8 mouse cellular contexts compared by ENCODE assay signal in the genomic region with DNA sequence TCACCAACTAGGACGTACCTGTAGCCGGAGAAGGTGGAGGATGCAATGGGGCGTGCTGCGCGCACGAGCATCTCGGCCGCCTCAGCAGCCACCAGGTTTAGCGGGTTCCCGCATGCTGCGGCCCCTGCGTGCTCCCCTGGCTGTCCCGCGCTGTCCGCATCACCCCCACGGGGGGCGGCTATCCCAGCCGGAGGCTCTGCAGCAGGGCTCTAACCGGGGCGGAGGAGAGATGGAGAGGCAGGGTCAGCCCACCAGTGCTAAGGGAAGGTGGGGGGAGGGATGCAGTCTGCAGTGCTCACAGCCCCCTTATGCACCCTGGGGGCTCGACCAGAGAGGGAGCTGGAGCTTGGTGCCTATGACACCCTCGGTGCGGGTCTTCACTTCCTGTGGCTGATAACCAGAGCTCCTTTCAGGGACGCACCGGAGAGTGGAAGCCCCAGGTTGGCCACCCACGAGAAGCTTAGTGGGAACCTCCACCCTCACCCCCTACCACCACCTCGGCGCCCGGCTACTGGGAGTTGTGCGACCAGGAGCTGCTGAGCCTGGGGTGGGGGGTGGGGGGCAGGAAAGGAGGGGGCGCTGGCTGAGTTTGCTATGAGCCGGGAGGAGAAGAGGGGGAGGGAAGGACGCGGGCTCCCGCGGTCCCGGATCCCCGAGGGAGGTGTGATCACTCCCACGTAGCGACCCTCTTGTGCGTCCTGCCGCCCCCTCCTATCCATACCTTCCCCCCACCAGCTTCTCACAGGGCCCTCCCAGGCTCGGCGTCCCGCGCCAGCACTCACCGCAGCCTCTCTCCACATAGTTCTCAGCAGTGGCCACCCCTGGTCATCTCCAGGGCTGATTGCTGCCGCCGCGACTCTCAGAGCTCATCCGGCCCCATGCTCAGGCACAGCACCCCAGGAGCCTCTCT. TPM values are rescaled to one million over a fixed set of nuclear protein-coding genes. Genes with fewer than 3 reads are reported as not detected.
DNase-seq lines count a peak whose midpoint lies in the region; ATAC-seq and TF ChIP-seq lines count a peak whose summit lies in the region.

No protein-coding gene starts in this region.

- no peaks in the 10 kb centered on the region for H3K9me3 ChIP-seq in heart, postnatal 0 days (replicated peaks; ENCODE audit: control insufficient read depth, low read length)
- H3K9me3 ChIP-seq in limb, embryonic 12.5 days, result no peaks in the 10 kb centered on the region

- no peak overlapping the region for H3K27ac ChIP-seq in heart, postnatal 0 days (ENCODE audit: low read depth)
- no peak overlapping the region for H3K27ac ChIP-seq in heart, adult 2 months
- H3K27ac ChIP-seq in limb, embryonic 12.5 days, result no peak overlapping the region

- H3K36me3 ChIP-seq in heart, postnatal 0 days (replicated peaks; ENCODE audit: control insufficient read depth, insufficient read depth, low read length), result no peaks in the 10 kb centered on the region
- no peaks in the 10 kb centered on the region for H3K36me3 ChIP-seq in heart, adult 2 months (ENCODE audit: control insufficient read depth, insufficient read depth, low read length)
- H3K36me3 ChIP-seq in limb, embryonic 12.5 days, result no peaks in the 10 kb centered on the region

- under 1% methylated on average over 43 of the region's 51 CpGs for WGBS in heart, postnatal 0 days
- 2% methylated on average over 45 of the region's 51 CpGs for WGBS in heart, adult 2 months
- under 1% methylated on average over 41 of the region's 51 CpGs for WGBS in limb, embryonic 12.5 days

- H3K4me2 ChIP-seq in heart, postnatal 0 days (ENCODE audit: low read depth, low read length), result peak overlapping the region; percentile 47
- H3K4me2 ChIP-seq in limb, embryonic 12.5 days, result peak overlapping the region; percentile 68

- DNase-seq in heart, postnatal 0 days (ENCODE audit: low spot score), result no peak
- no peak for DNase-seq in heart, adult 2 months
- DNase-seq in adrenal gland, postnatal 25 days, result peak; percentile 19
- DNase-seq in frontal cortex, postnatal 25 days (ENCODE audit: low spot score in 2 of 2), result peak; percentile 27 to 38
- peak; percentile 52 to 60 for DNase-seq in right cerebral cortex, postnatal 36 days (ENCODE audit: low spot score in 2 of 2)
- no peak for DNase-seq in thymus, postnatal 14 days
- no peak for DNase-seq in natural killer cell, adult 2 months (ENCODE audit: low spot score in 2 of 2)

- intact Hi-C loops in heart, adult 2 months (cut with DNase I), result loop anchor here (5.0 kb wide), 2 partner anchors 1092 to 1112 kb away; no protein-coding TSS in a partner anchor

- no peaks in the 10 kb centered on the region for H3K4me1 ChIP-seq in heart, postnatal 0 days (ENCODE audit: control insufficient read depth, insufficient read depth)
- H3K4me1 ChIP-seq in heart, adult 2 months (ENCODE audit: control insufficient read depth, insufficient read depth, low read length), result no peaks in the 10 kb centered on the region
- H3K4me1 ChIP-seq in limb, embryonic 12.5 days (replicated peaks), result peaks cover 35% of the 10 kb centered on the region

- TF ChIP-seq CTCF in heart, postnatal 0 days (IDR thresholded peaks at IDR 0.05; ENCODE audit: low read depth), result no peak
- TF ChIP-seq CTCF in heart, adult 2 months (IDR thresholded peaks at IDR 0.05), result no peak

- peaks cover 60% of the 10 kb centered on the region for H3K27me3 ChIP-seq in heart, postnatal 0 days (ENCODE audit: control insufficient read depth, insufficient read depth, low read length)
- H3K27me3 ChIP-seq in heart, adult 2 months (ENCODE audit: control insufficient read depth, insufficient read depth, low read length), result peaks cover 5% of the 10 kb centered on the region
- H3K27me3 ChIP-seq in limb, embryonic 12.5 days, result peaks cover 84% of the 10 kb centered on the region

- no peak for TF ChIP-seq EP300 in heart, postnatal 0 days (IDR thresholded peaks at IDR 0.05; ENCODE audit: low read depth)
- TF ChIP-seq EP300 in heart, adult 2 months (IDR thresholded peaks at IDR 0.05; ENCODE audit: insufficient read depth, low read depth, low read length), result no peak

- TF ChIP-seq POLR2A in heart, adult 2 months (IDR thresholded peaks at IDR 0.05; ENCODE audit: insufficient read depth, low read depth, low read length), result no peak

- peak overlapping the region; percentile 21 for H3K4me3 ChIP-seq in heart, postnatal 0 days (ENCODE audit: low read depth, low read length)
- no peak overlapping the region for H3K4me3 ChIP-seq in heart, adult 2 months
- peak overlapping the region; percentile 42 for H3K4me3 ChIP-seq in limb, embryonic 12.5 days (replicated peaks)

- no peaks in the 10 kb centered on the region for H3K79me2 ChIP-seq in heart, adult 2 months (replicated peaks; ENCODE audit: control insufficient read depth, insufficient read depth, low read length)

- no peak overlapping the region for H3K9ac ChIP-seq in heart, postnatal 0 days (replicated peaks; ENCODE audit: low read depth, low read length)
- H3K9ac ChIP-seq in heart, adult 2 months (ENCODE audit: low read depth, low read length), result no peak overlapping the region
- no peak overlapping the region; the same call in 1 of the 2 replicates for H3K9ac ChIP-seq in limb, embryonic 12.5 days (replicated peaks)

- ATAC-seq in heart, postnatal 0 days (ENCODE audit: insufficient read depth, low read depth), result no peak
- ATAC-seq in limb, embryonic 12.5 days (ENCODE audit: insufficient number of reproducible peaks, insufficient read depth, low FRiP score, low TSS enrichment, low read depth), result no peak

RNA-seq across cellular contexts. Expression of a gene that starts 1.1 kb away (rescaled TPM):
- total RNA-seq in heart, postnatal 0 days (2014; rRNA removed; ENCODE audit: low replicate concordance), result 0.27 and 0.38 TPM in 2 replicates
- polyA plus RNA-seq in heart, postnatal 0 days (2015; fragmentation: Nextera tagmentation; extraction: Ambion mirVana), result 0.05 and 0.15 TPM in 2 replicates
- total RNA-seq in heart, adult 2 months (2021), result under 1 TPM; 0.07 to 0.10 TPM
- polyA plus RNA-seq in heart, adult 2 months (2012; rRNA removed), result 0.02 and 0.03 TPM in 2 replicates
- total RNA-seq in adrenal gland, postnatal 25 days (2021), result 2.4 and 2.9 TPM in 2 replicates
- polyA plus RNA-seq in limb, embryonic 12.5 days (2016; fragmentation: Nextera tagmentation; extraction: Ambion mirVana), result 0.30 and 0.58 TPM in 2 replicates

Comparison
In these comparisons a context has a peak if more than half of its experiments do, and no peak if none do; other contexts are left out.
1. DNase-seq: peak in adrenal gland, postnatal 25 days (single experiment), frontal cortex, postnatal 25 days (2 of 2) and right cerebral cortex, postnatal 36 days (2 of 2); none in heart, postnatal 0 days (single experiment), heart, adult 2 months (0 of 2), thymus, postnatal 14 days (single experiment) and natural killer cell, adult 2 months (0 of 2).